Mouse (Mus musculus): ENCODE results near the gene Btrc.
"Not testable (repeated sequence)": the region's sequence is repeated elsewhere in the genome, so short reads cannot be mapped to it uniquely, and the experiment has no call there.

The Btrc gene

GRCm38 (mm10) chr19:45363384-45363926 is at the start of gene Btrc:
Gene Btrc (plus strand): TSS chr19:45363734.
- peak; percentile 100 for DNase-seq

- no peak for DNase-seq
Measured at GRCm38 (mm10) chr19:45317473-45317882, 46.1 kb upstream of the Btrc start.

- DNase-seq: no peak
Measured at GRCm38 (mm10) chr19:45321062-45321461, 42.5 kb upstream of the Btrc start.

- no peak for DNase-seq
Measured at GRCm38 (mm10) chr19:45329039-45329438, 34.5 kb upstream of the Btrc start.

- no peak for DNase-seq
Measured at GRCm38 (mm10) chr19:45329748-45330298, 33.7 kb upstream of the Btrc start.

GRCm38 (mm10) chr19:45336718-45337117 is 26.8 kb upstream of the Btrc start:
- no peak for DNase-seq

GRCm38 (mm10) chr19:45338182-45338581 is 25.4 kb upstream of the Btrc start:
- no peak for DNase-seq

GRCm38 (mm10) chr19:45343941-45344340 is 19.6 kb upstream of the Btrc start:
- no peak for DNase-seq

GRCm38 (mm10) chr19:45348188-45348587 is 15.3 kb upstream of the Btrc start:
- no peak for DNase-seq

GRCm38 (mm10) chr19:45350456-45350855 is 13.1 kb upstream of the Btrc start:
- DNase-seq: no peak

GRCm38 (mm10) chr19:45352706-45353105 is 10.8 kb upstream of the Btrc start:
- not testable (repeated sequence) for DNase-seq

GRCm38 (mm10) chr19:45355678-45356077 is 7.9 kb upstream of the Btrc start:
- DNase-seq: no peak

GRCm38 (mm10) chr19:45356868-45357267 is 6.7 kb upstream of the Btrc start:
- not testable (repeated sequence) for DNase-seq

- DNase-seq: no peak
Measured at GRCm38 (mm10) chr19:45360486-45360885, 3.0 kb upstream of the Btrc start.

- no peak for DNase-seq
Measured at GRCm38 (mm10) chr19:45363933-45364391, 428 bp downstream of the Btrc start.

- DNase-seq: no peak
Measured at GRCm38 (mm10) chr19:45366651-45367050, 3.1 kb downstream of the Btrc start.

- DNase-seq: not testable (repeated sequence)
Measured at GRCm38 (mm10) chr19:45384815-45385214, 21.3 kb downstream of the Btrc start.

GRCm38 (mm10) chr19:45388551-45388950 is 25.0 kb downstream of the Btrc start:
- DNase-seq: no peak

GRCm38 (mm10) chr19:45394078-45394477 is 30.5 kb downstream of the Btrc start:
- no peak for DNase-seq

GRCm38 (mm10) chr19:45411000-45411399 is 47.5 kb downstream of the Btrc start:
- DNase-seq: peak; percentile 13

- DNase-seq: peak; percentile 64
Measured at GRCm38 (mm10) chr19:45412694-45413093, 49.2 kb downstream of the Btrc start.

GRCm38 (mm10) chr19:45413966-45414365 is 50.4 kb downstream of the Btrc start:
- DNase-seq: peak; percentile 30

GRCm38 (mm10) chr19:45417601-45418000 is 54.1 kb downstream of the Btrc start:
- DNase-seq: no peak

GRCm38 (mm10) chr19:45422276-45422675 is 58.7 kb downstream of the Btrc start:
- DNase-seq: no peak

GRCm38 (mm10) chr19:45428146-45428545 is 64.6 kb downstream of the Btrc start:
- DNase-seq: peak; percentile 62

Data from lung, postnatal 36 days (tissue).